Mouse (Mus musculus) heart, adult 2 months (tissue): ENCODE results near the gene Tssk1. TPM values are rescaled to one million over a fixed set of nuclear protein-coding genes. Genes with fewer than 3 reads are reported as not detected.
A peak's percentile ranks its signal among the peaks of the same experiment; 100 is the strongest.

Experiments used
- DNase-seq, 2 experiments: peaks; one replicate each; pipeline ENCODE4 v3.0.0; 2021
- H3K27ac ChIP-seq: fragments of 200-600 bp; 2 replicates; pipeline ENCODE4 v1.8.1; 2022
- H3K27me3 ChIP-seq: fragments of 200-500 bp; 2 replicates; pipeline ENCODE4 v1.6.1; 2012; ENCODE audit warnings: mild to moderate bottlenecking, low read length, inconsistent platforms, mixed read lengths; ENCODE audit not compliant: control insufficient read depth, insufficient read depth
- H3K36me3 ChIP-seq: fragments of 200-500 bp; 2 replicates; pipeline ENCODE4 v1.6.1; 2012; ENCODE audit warnings: low read length, inconsistent platforms; ENCODE audit not compliant: control insufficient read depth, insufficient read depth
- H3K4me1 ChIP-seq: fragments of 200-500 bp; 2 replicates; pipeline ENCODE4 v1.6.1; 2011; ENCODE audit warnings: low read length; ENCODE audit not compliant: control insufficient read depth, insufficient read depth
- H3K4me3 ChIP-seq: fragments of 200-600 bp; 2 replicates; pipeline ENCODE4 v1.8.1; 2022
- H3K79me2 ChIP-seq: fragments of 200-500 bp; replicated peaks from 2 replicates; pipeline ENCODE4 v1.6.1; 2012; ENCODE audit warnings: mild to moderate bottlenecking, inconsistent platforms, low read length, moderate library complexity, mixed read lengths; ENCODE audit not compliant: control insufficient read depth, insufficient read depth
- H3K9ac ChIP-seq: fragments of 200-500 bp; 2 replicates; pipeline ENCODE4 v1.6.1; 2012; ENCODE audit warnings: low read depth, mild to moderate bottlenecking, control low read depth, inconsistent platforms, low read length, mixed read lengths
- CTCF ChIP-seq: fragments of 200-600 bp; IDR thresholded peaks from 2 replicates; pipeline ENCODE4 v1.8.1; 2022; ENCODE audit warnings: antibody characterized with exemption, mild to moderate bottlenecking, moderate library complexity
- EP300 ChIP-seq: fragments of 200-500 bp; IDR thresholded peaks from 2 replicates; pipeline ENCODE4 v1.6.1; 2011; ENCODE audit warnings: low read depth, low read length, control low read depth; ENCODE audit not compliant: insufficient read depth
- POLR2A ChIP-seq: fragments of 200-500 bp; IDR thresholded peaks from 2 replicates; pipeline ENCODE4 v1.6.1; 2011; ENCODE audit warnings: mild to moderate bottlenecking, low read depth, low read length, control low read depth; ENCODE audit not compliant: insufficient read depth
- WGBS: fragments of 180-500 bp; shearing (Covaris S2); methylation state at CpG from one replicate; pipeline ENCODE4 v1.1.7; 2018; 5-methylcytosine and 5-hydroxymethylcytosine counted together
- intact Hi-C: fragments of 180-260 bp; cut with DNase I; formaldehyde crosslinking; loops from one replicate; pipeline ENCODE4 v1.15.1; 2025
- polyA plus RNA-seq: library from polyadenylated mRNA; depleted of rRNA; stranded (reverse); fragments of >200 nt; gene quantifications from 2 replicates; pipeline ENCODE4 v1.2.3, GENCODE M21; 2012; rRNA removed
- total RNA-seq, 2 experiments: library from RNA; stranded (reverse); gene quantifications; 2 replicates each; pipeline ENCODE4 v1.2.3; 2021

The Tssk1 gene
- total and polyA plus RNA-seq, 3 experiments = 0.16 to 0.27 (median 0.16) TPM

- 8% methylated on average over 7 of the region's 7 CpGs for WGBS
- intact Hi-C loops = loop anchor here (2.0 kb wide), 1 partner anchor 26 kb away; no protein-coding TSS in a partner anchor
- Histone ChIP-seq H3K9ac (no peak overlapping the region), H3K79me2 (no peaks in the 10 kb centered on the region), H3K36me3 (no peaks in the 10 kb centered on the region), H3K4me3 (no peak overlapping the region), H3K27ac (no peak overlapping the region), H3K4me1 (no peaks in the 10 kb centered on the region), H3K27me3 (no peaks in the 10 kb centered on the region)
- DNase-seq = peak; percentile 63 to 71
- peak; percentile 89 for TF ChIP-seq CTCF
- TF ChIP-seq POLR2A = no peak
Measured at GRCm38 (mm10) chr16:17938821-17939220, 44.8 kb downstream of the Tssk1 start.

- H3K27me3 ChIP-seq = no peaks in the 10 kb centered on the region
- WGBS = 29% methylated on average over 9 of the region's 9 CpGs
- no peaks in the 10 kb centered on the region for H3K36me3 ChIP-seq
- intact Hi-C loops = loop anchor here (2.0 kb wide), 1 partner anchor 27 kb away; no protein-coding TSS in a partner anchor
- H3K4me3 ChIP-seq = no peak overlapping the region
- no peak for DNase-seq
- no peak overlapping the region for H3K9ac ChIP-seq
- no peak for TF ChIP-seq EP300
- TF ChIP-seq POLR2A = no peak
- no peak for TF ChIP-seq CTCF
- H3K4me1 ChIP-seq = no peaks in the 10 kb centered on the region
- no peaks in the 10 kb centered on the region for H3K79me2 ChIP-seq
- no peak overlapping the region for H3K27ac ChIP-seq
Measured at GRCm38 (mm10) chr16:17939255-17939751, 45.3 kb downstream of the Tssk1 start.

GRCm38 (mm10) chr16:17943466-17943865 is 49.4 kb downstream of the Tssk1 start:
- DNase-seq = no peak
- WGBS = 65% methylated on average over 8 of the region's 8 CpGs
- Histone ChIP-seq H3K27ac (no peak overlapping the region), H3K4me1 (no peaks in the 10 kb centered on the region), H3K9ac (no peak overlapping the region), H3K4me3 (no peak overlapping the region), H3K27me3 (no peaks in the 10 kb centered on the region), H3K79me2 (no peaks in the 10 kb centered on the region), H3K36me3 (no peaks in the 10 kb centered on the region)
- intact Hi-C loops = no loop called here
- TF ChIP-seq EP300 (no peak), CTCF (no peak), POLR2A (no peak)

- no peak for DNase-seq
- Histone ChIP-seq H3K4me1 (no peaks in the 10 kb centered on the region), H3K27ac (no peak overlapping the region), H3K9ac (no peak overlapping the region), H3K4me3 (no peak overlapping the region), H3K27me3 (no peaks in the 10 kb centered on the region), H3K36me3 (no peaks in the 10 kb centered on the region), H3K79me2 (no peaks in the 10 kb centered on the region)
- intact Hi-C loops = no loop called here
- TF ChIP-seq CTCF (no peak), POLR2A (no peak), EP300 (no peak)
- WGBS = 58% methylated on average over 7 of the region's 7 CpGs
Measured at GRCm38 (mm10) chr16:17945081-17945831, 51.2 kb downstream of the Tssk1 start.

Other genes with a start within 250 kb of the Tssk1 start
- under 1 TPM; 0.26 to 0.32 TPM for gene Ccdc74a, start 247.8 kb upstream of the Tssk1 start, total RNA-seq
- gene Ccdc74a, start 247.8 kb upstream of the Tssk1 start, polyA plus RNA-seq = 0.16 and 0.47 TPM in 2 replicates
- gene Med15, start 161.3 kb upstream of the Tssk1 start, total RNA-seq = 10 to 100 TPM; 21.5 to 24.9 TPM
- 37.3 and 44.3 TPM in 2 replicates for gene Med15, start 161.3 kb upstream of the Tssk1 start, polyA plus RNA-seq
- 10 to 100 TPM; 17.3 to 18.6 TPM for gene Klhl22, start 134.6 kb upstream of the Tssk1 start, total RNA-seq
- gene Klhl22, start 134.6 kb upstream of the Tssk1 start, polyA plus RNA-seq = 23.6 and 30.2 TPM in 2 replicates
- gene Scarf2, start 96.9 kb upstream of the Tssk1 start, total RNA-seq = 1 to 10 TPM; 4.1 to 5.2 TPM
- 10.8 and 13.4 TPM in 2 replicates for gene Scarf2, start 96.9 kb upstream of the Tssk1 start, polyA plus RNA-seq
- gene B830017H08Rik, start 61.1 kb upstream of the Tssk1 start, total RNA-seq = not detected
- not detected in 2 replicates for gene B830017H08Rik, start 61.1 kb upstream of the Tssk1 start, polyA plus RNA-seq
- 1 to 10 TPM; 1.6 to 2.9 TPM for gene Car15, start 55.9 kb upstream of the Tssk1 start, total RNA-seq
- gene Car15, start 55.9 kb upstream of the Tssk1 start, polyA plus RNA-seq = 4.6 and 5.2 TPM in 2 replicates
- gene Gm20518, start 2.6 kb upstream of the Tssk1 start, total RNA-seq = under 1 TPM; 0.20 to 0.31 TPM
- gene Gm20518, start 2.6 kb upstream of the Tssk1 start, polyA plus RNA-seq = 0.68 and 1.1 TPM in 2 replicates
- 10 to 100 TPM; 46.5 to 55.7 TPM for gene Dgcr2, start 4.3 kb downstream of the Tssk1 start, total RNA-seq
- 64.3 and 77.9 TPM in 2 replicates for gene Dgcr2, start 4.3 kb downstream of the Tssk1 start, polyA plus RNA-seq
- not detected for gene Tssk2, start 4.4 kb downstream of the Tssk1 start, total RNA-seq
- gene Tssk2, start 4.4 kb downstream of the Tssk1 start, polyA plus RNA-seq = 0.33 and 0.44 TPM in 2 replicates
- 1 to 10 TPM; 8.0 to 8.3 TPM for gene Ess2, start 17.1 kb downstream of the Tssk1 start, total RNA-seq
- gene Ess2, start 17.1 kb downstream of the Tssk1 start, polyA plus RNA-seq = 11.4 and 12.6 TPM in 2 replicates
- gene Gsc2, start 20.8 kb downstream of the Tssk1 start, total RNA-seq = not detected
- gene Gsc2, start 20.8 kb downstream of the Tssk1 start, polyA plus RNA-seq = not detected in 2 replicates
- gene Slc25a1, start 34.0 kb downstream of the Tssk1 start, total RNA-seq = 1 to 10 TPM; 6.8 to 7.3 TPM
- gene Slc25a1, start 34.0 kb downstream of the Tssk1 start, polyA plus RNA-seq = 32.3 and 65.5 TPM in 2 replicates
- not detected for gene Vpreb2, start 86.2 kb downstream of the Tssk1 start, total RNA-seq
- not detected in 2 replicates for gene Vpreb2, start 86.2 kb downstream of the Tssk1 start, polyA plus RNA-seq
- 10 to 100 TPM; 41.4 TPM for gene Dgcr6, start 158.6 kb downstream of the Tssk1 start, total RNA-seq
- gene Dgcr6, start 158.6 kb downstream of the Tssk1 start, polyA plus RNA-seq = 46.7 and 48.8 TPM in 2 replicates
- 10 to 100 TPM; 18.8 to 23.4 TPM for gene Prodh, start 196.0 kb downstream of the Tssk1 start, total RNA-seq
- gene Prodh, start 196.0 kb downstream of the Tssk1 start, polyA plus RNA-seq = 46.7 and 57.9 TPM in 2 replicates
- 1 to 10 TPM; 2.3 to 9.8 TPM for gene Rtn4r, start 233.4 kb downstream of the Tssk1 start, total RNA-seq
- gene Rtn4r, start 233.4 kb downstream of the Tssk1 start, polyA plus RNA-seq = 31.9 and 57.8 TPM in 2 replicates